Mouse (Mus musculus) ES-E14 (cell line): ENCODE measurements around the gene Sept12.

Experiments
- HCFC1 ChIP-seq: IDR thresholded peaks from 2 replicates; pipeline ENCODE4 v1.6.1; 2012; ENCODE audit warnings: low read length, inconsistent platforms, borderline replicate concordance; ENCODE audit not compliant: insufficient read depth
- MAFK ChIP-seq: IDR thresholded peaks from 2 replicates; pipeline ENCODE4 v1.6.1; 2014; ENCODE audit warnings: mild to moderate bottlenecking, low read depth, low read length, inconsistent platforms; ENCODE audit not compliant: insufficient read depth
- ZC3H11A ChIP-seq: IDR thresholded peaks from 2 replicates; pipeline ENCODE4 v1.6.1; 2012; ENCODE audit warnings: low read depth, mild to moderate bottlenecking, inconsistent platforms, low read length, borderline replicate concordance

GRCm38 (mm10) chr16:4963797-4964709, 33.6 kb downstream of the Sept12 start, which contains the start of gene Anks3:
- TF ChIP-seq ZC3H11A (no peak), MAFK (no peak), HCFC1 (no peak)
